Mouse (Mus musculus): ENCODE measurements around the gene Idh2.

The Idh2 gene

DNA sequence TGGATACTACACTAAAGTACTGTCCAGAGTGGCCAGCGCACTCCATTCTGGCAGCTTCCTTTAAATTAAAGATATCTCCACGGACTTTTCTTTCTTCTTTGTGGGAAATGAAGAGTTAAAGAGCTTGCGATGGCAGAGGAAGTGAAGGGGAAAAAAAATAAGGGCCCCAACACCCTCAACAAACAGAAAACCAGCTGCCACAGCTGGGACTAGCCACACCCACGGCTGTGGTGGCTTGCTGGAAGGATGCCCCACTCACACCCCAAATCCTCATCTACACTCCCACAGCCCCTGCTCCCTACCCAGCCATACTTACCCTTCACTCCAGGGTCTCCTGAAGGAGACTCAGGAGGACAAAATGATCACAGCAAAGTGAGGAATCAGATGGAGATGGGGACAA, 7.9 kb upstream of the Idh2 start:
- DNase-seq (ENCODE audit: low spot score): no peak

DNA sequence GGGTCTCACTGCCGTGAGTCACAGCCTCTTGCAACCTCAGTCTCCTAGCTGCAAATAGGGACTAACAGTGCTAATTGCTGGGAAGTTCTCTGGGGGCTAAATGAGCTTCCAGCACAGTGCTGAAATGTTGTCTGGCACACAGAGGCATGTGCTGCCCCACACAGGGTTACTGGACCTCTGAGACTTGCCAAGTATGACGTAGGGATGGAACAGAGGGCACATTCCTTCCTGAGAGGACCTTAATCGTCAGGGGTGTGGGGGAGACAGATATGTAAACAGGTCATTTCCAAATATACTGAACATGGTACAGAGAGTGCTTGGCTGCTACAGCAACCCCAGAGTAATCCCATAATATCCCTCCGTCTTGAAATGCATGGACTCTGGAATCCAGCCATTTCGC, 5.9 kb upstream of the Idh2 start:
- DNase-seq (ENCODE audit: low spot score): no peak

DNA sequence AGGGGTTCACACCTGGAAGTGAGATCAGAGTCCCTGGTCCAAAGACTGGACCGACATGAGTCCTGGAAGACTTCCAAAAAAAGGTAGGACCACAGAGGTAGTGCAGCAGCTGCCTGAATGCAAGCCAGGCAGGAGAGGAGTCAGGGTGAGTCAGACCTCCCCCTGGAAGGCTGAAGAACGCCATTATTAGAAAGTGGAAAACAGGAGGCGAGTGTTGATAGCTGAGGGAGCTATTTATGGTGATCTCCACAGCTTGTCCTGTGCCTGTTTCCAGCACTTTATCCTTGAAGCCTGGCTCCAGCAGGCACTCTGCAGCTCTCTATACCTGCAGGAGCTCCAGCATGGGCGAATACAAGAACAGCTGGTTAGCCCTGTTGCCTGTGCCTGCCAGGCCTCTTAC, 4.0 kb upstream of the Idh2 start:
- DNase-seq (ENCODE audit: low spot score): peak; percentile 40

DNA sequence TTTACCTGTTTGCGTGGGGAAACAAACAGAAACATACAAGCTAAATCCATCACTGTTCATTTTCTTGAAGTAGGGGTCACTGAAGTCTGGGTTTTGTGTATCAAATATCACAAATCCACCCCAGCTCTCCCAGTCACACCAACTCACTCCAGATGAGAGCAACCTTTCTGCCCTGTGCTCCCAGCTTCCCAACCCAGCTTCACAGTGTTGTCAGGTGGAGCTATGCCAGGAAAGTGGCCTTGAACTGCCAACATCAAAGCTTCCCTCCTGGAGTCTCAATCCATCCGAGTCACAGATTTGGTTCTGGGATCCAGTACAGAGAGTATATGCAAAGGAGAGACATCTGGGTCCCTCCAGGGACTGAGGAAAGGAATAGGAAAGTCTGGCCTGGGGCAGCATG, 966 bp upstream of the Idh2 start:
- DNase-seq (ENCODE audit: low spot score): no peak

DNA sequence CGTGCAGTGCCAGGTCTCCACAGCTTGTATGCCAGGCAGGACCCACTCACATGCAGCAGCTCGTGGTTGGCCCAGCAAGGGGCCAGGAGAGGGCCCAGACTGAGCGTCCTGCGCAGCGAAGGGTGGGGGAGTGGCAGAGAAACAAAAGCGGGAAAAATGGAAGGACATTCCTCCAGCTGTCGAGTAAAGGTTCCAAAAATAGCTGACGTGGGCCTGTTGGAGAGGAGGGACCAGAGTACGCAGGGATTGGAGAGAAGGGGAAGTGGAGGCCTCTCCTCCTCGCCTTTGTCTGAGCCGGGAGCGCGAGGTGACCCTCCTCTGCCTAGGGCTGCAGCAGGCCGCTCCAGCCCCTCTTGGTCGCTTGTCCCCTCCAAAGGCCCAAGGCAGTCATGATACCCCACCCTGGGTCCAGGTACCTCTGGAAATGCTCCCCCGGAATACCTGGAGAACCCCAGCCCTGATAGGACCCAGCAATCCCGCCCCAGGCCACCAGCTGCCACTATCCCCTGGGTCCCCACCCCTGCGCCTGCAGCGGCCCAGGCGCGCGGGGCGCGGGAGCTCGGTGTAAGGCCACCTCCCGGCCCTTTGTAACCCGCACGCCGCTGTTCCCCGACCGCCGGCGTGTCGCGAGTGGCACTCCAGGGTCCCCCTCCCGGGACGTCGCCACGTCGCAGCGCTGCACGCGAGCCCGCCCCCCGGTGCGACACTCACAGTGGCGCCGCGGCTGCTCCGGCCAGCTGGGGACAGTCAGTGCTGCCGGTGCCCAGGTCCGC, 555 bp downstream of the Idh2 start:
- peak; percentile 28 for DNase-seq (ENCODE audit: low spot score)

DNA sequence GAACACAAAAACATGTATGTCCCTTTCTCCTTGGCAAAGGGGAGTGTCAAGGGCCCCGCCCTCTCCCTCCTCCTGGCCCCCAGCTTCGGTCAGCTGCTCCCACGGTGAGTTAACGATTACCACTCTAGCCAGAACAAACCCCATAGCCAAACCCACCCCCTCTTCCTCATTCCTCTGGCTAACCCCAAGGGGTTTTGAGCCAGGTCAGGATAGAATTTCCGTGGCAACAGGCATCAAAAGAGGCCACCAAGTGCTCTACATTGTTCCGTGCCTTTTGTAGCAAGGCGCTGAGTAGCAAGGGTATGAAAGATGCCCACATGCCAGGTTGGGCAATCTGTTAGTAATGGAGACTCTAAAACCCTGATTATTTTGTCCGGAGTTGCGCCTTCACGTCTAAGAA, 1.2 kb downstream of the Idh2 start:
- DNase-seq (ENCODE audit: low spot score): no peak

DNA sequence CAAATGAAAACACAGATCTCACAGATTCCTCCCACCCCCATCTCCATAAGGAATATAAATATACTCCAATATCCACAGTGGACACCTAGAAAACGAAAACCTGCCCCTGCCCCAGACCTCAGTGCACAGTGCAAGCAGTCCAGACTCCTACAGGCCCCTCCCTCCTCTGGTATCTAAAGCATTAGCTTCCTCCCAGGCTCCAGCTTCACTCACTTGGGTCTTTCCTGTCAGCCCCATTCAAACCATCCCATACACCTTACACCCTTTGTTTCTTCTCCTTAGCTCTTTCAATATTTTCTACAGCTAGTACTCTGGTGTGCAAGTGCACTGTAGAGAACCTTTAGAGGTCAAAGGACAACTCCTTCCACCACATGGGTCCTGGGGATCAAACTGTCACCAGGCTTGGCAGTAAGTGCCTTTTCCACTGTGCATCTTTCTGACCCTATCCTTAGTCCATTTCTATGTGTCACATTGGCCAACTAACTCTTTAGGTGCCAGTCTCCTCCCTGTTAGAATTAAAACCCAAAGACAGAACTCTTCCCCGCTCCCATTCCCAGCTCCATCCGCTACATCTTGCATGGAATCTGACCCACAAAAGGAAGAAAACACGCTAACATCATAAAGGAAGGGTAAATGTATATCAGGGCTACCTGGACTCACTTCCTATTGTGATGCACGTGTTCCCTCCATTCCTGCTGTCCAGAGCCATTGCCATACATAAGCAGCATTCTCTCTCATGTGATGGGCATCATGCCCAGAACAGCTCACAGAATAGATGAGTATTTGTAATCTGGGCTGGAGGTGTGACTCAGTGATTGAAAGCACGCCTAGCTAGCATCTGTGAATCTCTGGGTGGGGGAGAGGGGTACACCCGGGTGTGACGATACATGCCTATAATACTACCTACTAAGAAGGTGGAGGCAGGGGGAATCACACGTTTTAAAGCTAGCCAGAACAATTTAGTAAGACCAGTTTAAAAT, 3.8 kb downstream of the Idh2 start:
- no peak for DNase-seq (ENCODE audit: low spot score)

DNA sequence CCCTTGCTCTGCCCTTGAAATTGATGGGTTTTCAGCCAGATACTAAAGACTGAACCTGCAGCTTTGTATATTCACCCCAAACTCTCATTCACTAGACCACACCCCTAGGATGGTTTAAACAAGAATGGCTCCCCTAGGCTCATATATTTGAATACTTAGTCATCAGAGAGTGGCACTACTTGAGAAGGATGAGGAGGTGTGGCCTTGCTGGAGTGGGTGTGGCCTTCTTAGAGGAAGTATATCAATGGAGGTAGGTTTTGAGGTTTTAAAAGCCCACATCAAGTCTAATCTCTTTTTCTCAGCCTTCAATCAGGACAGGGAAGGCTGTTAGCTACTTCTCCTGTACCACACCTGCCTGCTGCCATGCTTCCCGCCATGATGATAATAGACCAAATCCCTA, 8.8 kb downstream of the Idh2 start:
- DNase-seq (ENCODE audit: low spot score): no peak

DNA sequence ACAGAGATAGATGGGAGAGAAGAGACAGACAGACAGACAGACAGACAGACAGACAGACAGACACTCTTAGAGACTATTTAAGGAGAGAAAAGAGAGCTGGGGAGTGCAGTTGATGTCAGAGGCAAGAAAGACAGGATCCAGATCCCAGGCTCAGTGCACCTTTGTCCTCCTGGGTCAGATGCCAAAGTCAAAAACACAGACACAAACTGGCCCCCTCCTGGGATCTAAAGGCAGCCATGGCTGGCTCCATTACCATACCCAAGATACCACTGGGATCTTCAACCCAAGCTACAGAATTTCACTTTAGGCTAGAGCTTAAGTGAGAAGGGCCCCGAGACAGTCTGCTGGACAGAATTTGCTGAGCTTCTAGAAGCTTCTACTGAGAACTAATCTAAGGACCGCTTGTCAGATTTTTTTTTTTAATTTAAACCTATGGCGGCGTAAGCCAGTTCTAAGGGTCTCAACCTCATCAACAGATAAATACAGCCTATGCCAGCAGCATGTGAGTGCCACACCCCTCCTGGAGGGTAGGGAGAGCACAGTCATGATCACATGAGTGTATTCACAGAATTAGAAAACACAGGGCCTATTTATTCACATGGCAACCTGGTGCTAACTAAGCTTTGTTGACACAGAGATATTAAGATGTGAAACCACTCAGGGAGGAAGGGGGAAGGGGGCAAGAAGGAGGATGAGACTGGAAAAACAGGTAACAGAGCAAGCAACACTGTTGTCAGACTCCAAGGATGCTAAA, 9.4 kb downstream of the Idh2 start:
- no peak for DNase-seq (ENCODE audit: low spot score)

DNA sequence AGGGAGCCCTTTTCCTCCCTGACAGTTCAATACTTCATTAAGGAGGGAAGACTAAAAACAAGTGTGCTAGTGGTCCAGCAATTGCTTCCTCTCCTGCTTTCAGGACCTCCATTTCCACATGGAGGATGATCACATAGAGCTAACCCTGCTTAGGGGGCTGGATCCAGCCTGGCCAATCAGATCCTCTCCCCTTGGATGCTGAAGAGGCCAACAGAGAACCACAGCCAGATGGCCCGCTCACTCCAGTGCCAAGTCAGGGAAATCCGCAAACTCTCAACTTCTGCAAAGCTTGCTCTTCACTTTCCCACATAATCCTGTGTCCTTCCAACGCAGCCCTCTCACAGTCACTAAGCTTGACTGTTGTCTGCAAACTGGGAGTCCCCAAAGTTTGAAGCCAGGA, 11.9 kb downstream of the Idh2 start:
- DNase-seq (ENCODE audit: low spot score): no peak

DNA sequence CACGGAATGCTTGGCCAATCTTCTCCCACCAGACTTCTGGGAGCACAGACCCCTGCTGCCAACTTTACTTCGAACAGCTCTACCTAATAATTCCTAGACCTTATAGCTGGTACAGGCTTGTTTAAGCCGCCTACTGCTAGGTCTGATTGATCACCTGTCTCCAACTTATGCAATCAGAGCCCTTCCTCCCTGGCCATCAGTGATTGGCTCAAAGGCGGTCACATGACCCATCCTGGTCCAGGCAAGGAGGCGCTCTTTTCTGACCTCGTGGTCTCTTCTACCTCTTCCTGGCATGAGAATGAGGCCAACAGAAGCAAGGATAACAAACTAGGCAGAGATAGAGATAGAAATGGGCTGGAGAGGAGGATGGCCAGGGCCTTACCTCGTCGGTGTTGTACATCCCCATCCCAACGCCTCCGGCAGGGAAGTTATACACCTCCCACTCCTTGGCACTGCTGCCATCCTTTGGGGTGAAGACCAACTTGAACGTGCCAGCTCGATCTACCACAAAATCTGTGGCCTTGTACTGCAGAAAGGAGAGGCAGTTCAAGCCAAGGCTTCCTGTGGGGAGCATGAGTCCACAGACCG, 16.7 kb downstream of the Idh2 start:
- no peak for DNase-seq (ENCODE audit: low spot score)

DNA sequence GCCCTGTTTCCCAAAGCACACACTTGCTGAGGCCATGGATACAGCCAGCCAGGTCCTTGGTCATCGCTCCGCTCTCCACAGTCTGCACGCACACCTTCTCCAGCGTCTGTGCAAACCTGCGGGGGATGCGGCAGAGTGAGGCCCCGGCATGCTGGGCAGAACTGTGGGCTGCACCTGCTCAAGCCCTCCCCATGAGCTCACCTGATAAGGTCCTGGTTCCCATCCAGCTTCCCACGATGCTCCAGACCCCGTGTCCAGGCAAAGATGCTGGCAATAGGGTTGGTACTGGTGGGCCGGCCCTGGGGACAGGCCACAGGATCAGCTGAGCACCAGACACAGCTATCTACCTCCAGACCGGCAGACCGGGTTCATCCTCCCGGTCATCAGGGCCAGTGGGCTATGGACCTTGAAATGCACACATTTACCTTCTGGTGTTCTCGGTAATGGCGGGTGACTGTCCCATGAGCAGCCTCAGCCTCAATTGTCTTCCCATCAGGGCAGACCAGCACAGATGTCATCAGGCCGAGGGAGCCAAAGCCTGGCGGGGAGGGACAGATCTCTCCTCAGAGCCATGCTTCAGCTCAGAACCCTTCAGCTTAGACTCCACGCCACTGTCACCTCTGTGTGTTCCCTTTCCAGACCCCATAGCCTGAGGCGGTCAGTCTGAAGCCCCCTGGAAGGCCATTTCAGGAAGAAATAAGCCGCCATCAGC, 19.4 kb downstream of the Idh2 start:
- DNase-seq (ENCODE audit: low spot score): no peak

DNA sequence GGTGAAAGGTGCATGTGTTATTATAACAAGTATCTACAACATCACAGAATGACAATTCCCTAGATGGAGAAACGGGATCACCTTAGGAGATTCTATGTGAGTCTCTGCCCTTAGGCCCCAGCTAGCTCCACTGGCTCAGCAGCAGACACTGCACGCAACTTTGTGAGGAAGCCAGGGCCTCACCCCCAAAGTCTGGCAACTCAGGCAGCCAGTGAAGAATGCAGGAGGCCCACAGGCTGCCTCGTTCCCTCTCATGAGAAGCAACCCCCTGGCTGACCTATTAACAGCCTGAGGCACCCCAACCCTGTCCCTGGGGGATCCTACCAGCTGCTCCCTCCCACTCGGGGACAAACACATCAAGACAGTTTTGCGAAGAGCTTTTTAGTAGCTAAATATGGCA, 20.7 kb downstream of the Idh2 start:
- no peak for DNase-seq (ENCODE audit: low spot score)

DNA sequence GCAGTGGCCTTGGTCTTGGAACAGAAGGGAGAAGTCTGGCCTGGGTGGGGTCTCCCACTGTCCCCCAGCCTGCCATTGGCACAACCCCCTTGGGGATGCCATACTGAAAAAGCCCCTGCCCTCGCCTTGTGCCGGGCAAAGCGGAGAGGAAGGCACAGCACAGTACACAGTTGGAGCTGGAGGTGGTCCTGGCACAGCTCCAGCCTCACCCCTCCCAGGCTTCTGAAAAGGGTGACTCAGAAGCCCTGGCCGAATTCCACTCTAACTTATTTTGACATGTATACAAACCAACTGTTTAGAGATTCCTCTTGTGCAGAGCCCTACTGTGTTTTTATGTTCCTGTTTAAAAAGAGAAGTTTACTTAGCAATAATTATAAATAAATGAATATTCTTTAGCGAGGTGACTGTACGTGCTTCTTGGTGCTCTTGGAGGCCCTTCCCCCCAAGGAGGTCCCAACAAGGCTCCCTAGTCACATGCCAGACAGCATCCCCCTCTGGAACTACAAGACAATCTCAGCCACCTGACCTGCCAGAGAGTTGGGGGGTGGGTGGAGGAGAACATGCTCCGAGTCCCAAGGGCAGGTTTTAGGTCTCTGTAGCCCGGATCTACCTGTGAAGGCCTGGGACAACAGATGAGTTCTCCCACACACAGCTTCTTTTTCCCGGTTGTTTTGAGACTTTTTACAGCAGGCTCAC, 22.7 kb downstream of the Idh2 start:
- DNase-seq (ENCODE audit: low spot score): peak; percentile 60

DNA sequence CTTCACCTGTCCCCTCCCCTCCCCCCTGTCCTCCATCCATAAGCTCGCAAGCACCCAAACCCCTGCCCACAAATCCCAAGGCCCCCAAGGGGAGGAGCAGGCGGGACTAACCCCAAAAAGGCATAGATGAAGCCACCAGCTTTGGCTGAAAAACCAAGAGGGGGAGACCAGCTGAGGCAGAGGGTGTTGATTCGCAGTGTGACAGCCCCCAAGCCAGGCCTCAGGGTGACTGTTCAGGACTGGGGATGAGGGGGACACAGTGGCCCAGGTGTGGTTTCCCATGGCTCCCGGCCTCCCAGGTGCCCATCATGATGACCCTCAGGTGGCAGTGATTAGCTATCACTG, 23.4 kb downstream of the Idh2 start:
- no peak for DNase-seq (ENCODE audit: low spot score)

DNA sequence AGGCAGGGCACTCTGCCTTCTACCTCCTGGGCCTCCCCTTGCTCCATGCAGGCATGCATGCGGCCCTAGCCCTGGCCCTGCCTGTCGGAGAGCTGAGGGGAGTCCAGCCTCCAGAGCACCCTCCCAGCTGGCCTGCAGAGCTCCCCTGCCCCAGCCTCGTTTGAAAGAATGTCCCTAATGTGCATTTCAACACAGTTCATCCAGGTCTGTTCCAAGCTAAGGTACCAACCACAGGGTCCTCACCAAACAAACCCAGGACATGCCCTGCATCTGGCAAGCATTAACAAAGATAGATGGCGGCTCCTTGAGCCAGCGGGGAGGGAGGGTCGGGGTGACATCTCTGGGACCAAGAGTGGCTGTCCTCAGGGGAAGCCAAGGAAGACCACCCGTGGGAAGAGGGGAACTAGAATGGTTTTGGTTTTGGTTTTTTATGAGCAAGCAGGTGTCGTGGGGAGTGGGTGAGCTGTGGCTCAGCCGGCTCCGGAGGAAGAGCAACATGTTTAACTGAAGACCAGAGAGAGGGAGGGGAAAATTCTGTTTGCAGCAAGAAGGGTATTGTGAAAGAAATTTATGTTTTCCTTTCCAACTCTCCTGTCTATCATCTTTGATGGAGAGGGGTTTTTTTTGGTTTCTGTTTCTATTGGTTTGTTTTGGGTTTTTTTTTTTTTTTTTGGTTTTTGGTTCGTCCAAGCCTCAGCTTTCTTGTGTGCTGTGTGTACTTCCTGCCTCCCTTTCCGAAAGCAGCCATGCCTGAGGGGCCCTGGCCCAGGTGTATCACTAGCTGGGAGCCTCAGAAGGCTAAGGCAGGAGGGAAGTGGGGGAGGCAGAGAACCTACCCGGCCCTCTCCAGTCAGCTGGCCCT, 24.0 kb downstream of the Idh2 start:
- no peak for DNase-seq (ENCODE audit: low spot score)

DNA sequence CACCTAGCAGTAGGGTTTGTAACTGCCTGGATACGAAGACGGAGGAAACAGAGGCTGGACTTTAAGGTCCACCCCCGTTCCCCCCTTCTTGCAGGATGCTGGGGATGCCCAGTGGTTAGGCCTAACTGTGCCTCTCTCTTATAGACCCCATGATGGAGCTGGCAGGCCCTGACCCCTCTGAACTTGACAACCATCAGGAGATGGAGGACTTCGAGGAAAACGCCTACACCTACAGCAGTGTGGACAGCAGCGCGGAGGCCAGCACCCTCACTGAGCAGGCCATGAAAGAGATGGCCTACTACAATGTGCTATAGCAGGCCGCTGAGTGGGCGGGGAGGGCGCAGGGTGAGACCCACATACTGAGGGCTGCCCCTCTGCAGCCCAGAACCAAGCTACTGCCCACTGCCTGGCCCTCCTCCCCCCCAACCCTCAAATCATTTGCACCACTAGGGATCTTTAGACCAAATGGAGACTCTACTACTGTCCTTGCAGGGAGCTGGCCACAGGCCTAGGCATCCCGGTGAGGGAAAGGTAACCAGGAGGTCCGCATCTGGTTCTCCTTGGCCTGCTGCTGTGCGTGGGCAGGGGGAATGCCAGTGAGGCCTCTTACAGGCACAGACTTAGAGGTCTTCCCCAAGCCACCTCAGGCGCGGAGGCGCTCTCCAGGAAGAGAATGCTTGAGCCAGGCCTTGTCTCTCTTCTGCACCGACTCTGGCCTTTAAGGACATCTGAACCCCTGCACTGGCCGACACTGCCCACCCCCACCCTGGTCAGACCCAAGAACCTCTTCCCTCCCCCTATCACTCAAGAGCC, 24.8 kb downstream of the Idh2 start:
- DNase-seq (ENCODE audit: low spot score): no peak

DNA sequence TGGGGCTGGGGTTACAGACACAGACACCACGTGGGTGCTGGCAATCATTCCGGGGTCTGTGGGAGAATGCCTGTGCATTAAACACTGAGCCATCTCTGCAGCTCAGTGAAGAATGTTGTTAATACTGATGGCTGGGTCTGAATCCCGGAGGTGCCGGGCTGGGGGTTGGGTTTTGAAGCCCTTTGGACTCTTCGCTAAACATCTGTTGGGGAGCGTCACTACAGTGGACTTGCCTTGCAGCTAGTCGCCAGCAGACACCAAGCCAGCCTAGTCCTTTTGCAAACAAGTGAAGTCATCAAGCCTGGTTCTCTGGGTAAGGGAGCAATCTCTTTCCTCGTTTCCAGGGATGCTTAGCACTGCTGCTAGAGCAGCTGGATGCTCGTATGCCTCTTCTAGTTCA, 27.0 kb downstream of the Idh2 start:
- no peak for DNase-seq (ENCODE audit: low spot score)

All from left cerebral cortex, adult 11 months (tissue).